Mouse (Mus musculus) midbrain, embryonic 13.5 days (tissue): ENCODE data around the gene Trim8. TPM values are rescaled to one million over a fixed set of nuclear protein-coding genes. Genes with fewer than 3 reads are reported as not detected.

Experiments
- ATAC-seq: fragments of 200-750 bp; cut with Nextera tagmentation; 2 replicates; pipeline ENCODE4 v1.8.0; 2017; ENCODE audit warnings: mild to moderate bottlenecking, moderate TSS enrichment, moderate library complexity
- H3K27ac ChIP-seq: fragments of 300-500 bp; sonication (generic); 2 replicates; pipeline ENCODE4 v1.5.1; 2015; ENCODE audit warnings: inconsistent platforms, mild to moderate bottlenecking, moderate library complexity
- H3K27me3 ChIP-seq: fragments of 300-500 bp; sonication (generic); 2 replicates; pipeline ENCODE4 v1.6.1; 2015; ENCODE audit warnings: mild to moderate bottlenecking, inconsistent platforms
- H3K36me3 ChIP-seq: fragments of 300-500 bp; sonication (generic); 2 replicates; pipeline ENCODE4 v1.6.1; 2015; ENCODE audit warnings: mild to moderate bottlenecking, inconsistent platforms
- H3K4me1 ChIP-seq: fragments of 300-500 bp; sonication (generic); replicated peaks from 2 replicates; pipeline ENCODE4 v1.6.1; 2015; ENCODE audit warnings: inconsistent platforms
- H3K4me2 ChIP-seq: fragments of 300-500 bp; sonication (generic); replicated peaks from 2 replicates; pipeline ENCODE4 v1.6.1; 2015; ENCODE audit warnings: moderate library complexity, mild to moderate bottlenecking, inconsistent platforms
- H3K4me3 ChIP-seq: fragments of 300-500 bp; sonication (generic); replicated peaks from 2 replicates; pipeline ENCODE4 v1.5.1; 2015; ENCODE audit warnings: mild to moderate bottlenecking, inconsistent platforms
- H3K9ac ChIP-seq: fragments of 300-500 bp; sonication (generic); replicated peaks from 2 replicates; pipeline ENCODE4 v1.6.1; 2015; ENCODE audit warnings: mild to moderate bottlenecking, inconsistent platforms
- H3K9me3 ChIP-seq: fragments of 300-500 bp; sonication (generic); 2 replicates; pipeline ENCODE4 v1.6.1; 2016; ENCODE audit warnings: mild to moderate bottlenecking, inconsistent platforms
- WGBS: fragments of 180-500 bp; shearing (Covaris S2); methylation state at CpG from one replicate; pipeline ENCODE4 v1.1.7; 2015; 5-methylcytosine and 5-hydroxymethylcytosine counted together
- polyA plus RNA-seq: library from polyadenylated mRNA; unstranded; fragments of >200 nt; fragmentation: Nextera tagmentation; extraction: Ambion mirVana; gene quantifications from 2 replicates; pipeline ENCODE4 v1.2.1, GENCODE M21; 2015

Trim8 gene
- 27.7 and 33.0 TPM in 2 replicates for polyA plus RNA-seq

GRCm38 (mm10) chr19:46501401-46502068, at the start of gene Trim8:
TSS of gene Trim8 (plus strand) at chr19:46501702.
- H3K36me3 ChIP-seq, result peaks cover 16% of the 10 kb centered on the region; the same call in 1 of the 2 replicates
- H3K4me1 ChIP-seq, result peaks cover 30% of the 10 kb centered on the region
- H3K9ac ChIP-seq, result peak within 1 kb of the TSS; percentile 100
- no peaks in the 10 kb centered on the region for H3K27me3 ChIP-seq
- peak; percentile 47 for ATAC-seq
- peak within 1 kb of the TSS; percentile 98 for H3K4me3 ChIP-seq
- under 1% methylated on average over 47 of the region's 64 CpGs for WGBS
- H3K9me3 ChIP-seq, result no peaks in the 10 kb centered on the region
- peak within 1 kb of the TSS; percentile 91 for H3K4me2 ChIP-seq
- peak within 1 kb of the TSS; percentile 100 for H3K27ac ChIP-seq

GRCm38 (mm10) chr19:46452052-46452827, 49.3 kb upstream of the Trim8 start:
- Histone ChIP-seq H3K9ac (no peak overlapping the region), H3K4me2 (no peak overlapping the region), H3K27ac (peak overlapping the region; percentile 57), H3K4me3 (no peak overlapping the region), H3K36me3 (peaks cover 39% of the 10 kb centered on the region), H3K27me3 (no peaks in the 10 kb centered on the region), H3K4me1 (peaks cover 38% of the 10 kb centered on the region), H3K9me3 (no peaks in the 10 kb centered on the region)
- peak; percentile 66 for ATAC-seq
- whole genome bisulfite sequencing, result 32% methylated on average over 10 of the region's 10 CpGs

GRCm38 (mm10) chr19:46452916-46453315, 48.6 kb upstream of the Trim8 start:
- Histone ChIP-seq H3K36me3 (peaks cover 44% of the 10 kb centered on the region), H3K4me3 (no peak overlapping the region), H3K9me3 (no peaks in the 10 kb centered on the region), H3K4me1 (peaks cover 32% of the 10 kb centered on the region), H3K4me2 (no peak overlapping the region), H3K27ac (no peak overlapping the region), H3K9ac (no peak overlapping the region), H3K27me3 (no peaks in the 10 kb centered on the region)
- 87% methylated on average over 9 of the region's 9 CpGs for WGBS
- no peak for ATAC-seq

DNA sequence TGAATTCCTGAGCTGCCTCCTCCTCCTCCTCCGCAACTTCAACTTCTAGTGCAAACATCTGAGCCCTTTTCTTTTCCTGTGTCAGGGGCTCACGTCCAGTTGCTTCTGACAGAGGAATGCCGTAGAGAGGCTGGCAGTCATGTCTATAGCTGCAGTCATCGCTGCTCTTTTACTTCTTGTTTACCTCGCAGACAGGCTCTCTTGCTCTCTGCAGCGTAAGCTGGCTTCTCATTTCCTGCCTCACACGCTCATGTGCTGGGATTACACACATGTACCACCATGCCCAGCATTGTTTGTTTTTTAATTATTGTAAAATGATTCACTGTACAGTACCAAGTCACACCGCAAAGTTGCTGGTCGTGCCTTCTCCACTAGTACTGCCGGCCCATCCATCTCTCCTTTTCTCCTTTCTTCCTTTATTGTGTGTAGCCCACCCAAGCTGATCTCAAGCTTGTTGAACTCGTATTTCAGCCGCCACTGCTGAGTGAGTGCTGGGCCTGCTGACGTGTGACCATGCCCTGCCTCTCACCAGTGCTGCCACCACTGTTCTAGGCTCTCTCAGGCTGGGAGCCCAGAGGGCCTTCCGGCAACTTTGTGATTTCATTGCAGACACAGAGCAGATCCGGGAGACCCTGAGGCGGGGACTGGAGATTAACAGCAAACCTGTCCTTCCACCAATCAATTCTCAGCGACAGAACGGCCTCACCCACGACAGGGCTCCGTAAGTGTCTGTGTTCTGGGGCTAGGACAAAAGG, 47.2 kb upstream of the Trim8 start:
- Histone ChIP-seq H3K4me3 (no peak overlapping the region), H3K4me2 (no peak overlapping the region), H3K9ac (0 out of 2 replicates have a peak overlapping the region, but pooled peaks have one; percentile 3), H3K4me1 (peaks cover 26% of the 10 kb centered on the region), H3K27ac (peak overlapping the region; percentile 61; the same call in 1 of the 2 replicates), H3K27me3 (no peaks in the 10 kb centered on the region), H3K9me3 (no peaks in the 10 kb centered on the region), H3K36me3 (peaks cover 51% of the 10 kb centered on the region)
- ATAC-seq, result no peak
- WGBS, result 68% methylated on average over 20 of the region's 20 CpGs

- no peak overlapping the region for H3K4me3 ChIP-seq
- H3K9ac ChIP-seq, result 0 out of 2 replicates have a peak overlapping the region, but pooled peaks have one; percentile 3
- H3K9me3 ChIP-seq, result no peaks in the 10 kb centered on the region
- H3K4me2 ChIP-seq, result no peak overlapping the region
- no peaks in the 10 kb centered on the region for H3K27me3 ChIP-seq
- H3K27ac ChIP-seq, result peak overlapping the region; percentile 61; the same call in 1 of the 2 replicates
- peaks cover 58% of the 10 kb centered on the region for H3K36me3 ChIP-seq
- no peak for ATAC-seq
- peaks cover 23% of the 10 kb centered on the region for H3K4me1 ChIP-seq
- WGBS, result 77% methylated on average over 1 of the region's 1 CpGs
These were observed 46.5 kb upstream of the Trim8 start for GRCm38 (mm10) chr19:46455032-46455431.

DNA sequence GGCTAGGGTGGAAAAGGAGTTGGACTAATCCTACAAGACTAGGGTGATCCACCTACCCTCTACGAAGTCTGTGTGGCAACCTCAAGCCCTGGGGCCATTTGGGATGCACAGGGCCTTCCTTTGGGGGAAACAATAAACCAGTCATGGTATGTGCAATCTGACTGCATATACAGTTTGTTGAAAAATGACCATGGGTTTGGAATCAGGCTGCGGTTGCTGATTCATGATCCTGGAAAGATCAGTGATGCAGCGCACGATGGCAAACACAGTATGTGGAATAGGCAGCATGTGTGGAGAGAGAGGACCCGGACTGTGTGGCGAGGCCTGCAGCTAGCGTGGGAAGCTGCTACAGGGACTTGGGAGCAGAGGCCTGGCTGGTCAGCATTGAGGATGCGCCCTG, 45.9 kb upstream of the Trim8 start:
- ATAC-seq, result no peak
- Histone ChIP-seq H3K4me2 (no peak overlapping the region), H3K4me1 (peaks cover 23% of the 10 kb centered on the region), H3K9me3 (no peaks in the 10 kb centered on the region), H3K27ac (0 out of 2 replicates have a peak overlapping the region, but pooled peaks have one; percentile 1), H3K9ac (0 out of 2 replicates have a peak overlapping the region, but pooled peaks have one; percentile 15), H3K36me3 (peaks cover 63% of the 10 kb centered on the region), H3K27me3 (no peaks in the 10 kb centered on the region), H3K4me3 (no peak overlapping the region)
- 96% methylated on average over 8 of the region's 8 CpGs for WGBS

- Histone ChIP-seq H3K27ac (0 out of 2 replicates have a peak overlapping the region, but pooled peaks have one; percentile 1), H3K9ac (0 out of 2 replicates have a peak overlapping the region, but pooled peaks have one; percentile 15), H3K27me3 (no peaks in the 10 kb centered on the region), H3K9me3 (no peaks in the 10 kb centered on the region), H3K4me3 (no peak overlapping the region), H3K36me3 (peaks cover 63% of the 10 kb centered on the region), H3K4me1 (peaks cover 23% of the 10 kb centered on the region), H3K4me2 (no peak overlapping the region)
- ATAC-seq, result no peak
- WGBS, result 90% methylated on average over 5 of the region's 5 CpGs
These were observed 45.3 kb upstream of the Trim8 start for GRCm38 (mm10) chr19:46456018-46456735.

GRCm38 (mm10) chr19:46457798-46458197, 43.7 kb upstream of the Trim8 start:
- Histone ChIP-seq H3K27ac (no peak overlapping the region), H3K9me3 (no peaks in the 10 kb centered on the region), H3K9ac (no peak overlapping the region), H3K4me3 (no peak overlapping the region), H3K36me3 (peaks cover 70% of the 10 kb centered on the region), H3K27me3 (no peaks in the 10 kb centered on the region), H3K4me1 (peaks cover 7% of the 10 kb centered on the region), H3K4me2 (no peak overlapping the region)
- 85% methylated on average over 5 of the region's 5 CpGs for WGBS
- ATAC-seq, result no peak

DNA sequence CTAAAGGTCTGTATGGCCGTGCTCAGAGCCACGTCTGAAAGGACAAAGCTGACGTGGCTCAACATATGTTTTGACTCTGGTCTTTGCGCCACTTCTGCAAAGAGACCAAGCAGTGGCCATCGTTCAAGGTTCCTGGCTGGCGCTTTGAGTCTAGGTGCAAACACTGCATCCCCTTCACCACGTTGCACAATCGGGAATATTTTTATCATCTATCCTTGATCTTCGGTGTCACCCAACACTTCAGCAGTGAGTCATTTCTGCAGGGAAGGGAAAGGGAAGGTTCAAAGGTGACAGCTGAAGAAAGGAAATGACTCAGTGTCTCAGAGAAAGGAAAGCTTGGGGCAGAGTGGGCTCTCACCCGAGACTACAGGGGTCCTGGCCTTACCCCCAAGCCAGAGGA, 42.2 kb upstream of the Trim8 start:
- WGBS, result 88% methylated on average over 10 of the region's 10 CpGs
- H3K9ac ChIP-seq, result no peak overlapping the region
- no peak overlapping the region for H3K4me3 ChIP-seq
- no peaks in the 10 kb centered on the region for H3K9me3 ChIP-seq
- H3K4me2 ChIP-seq, result no peak overlapping the region
- peaks cover 4% of the 10 kb centered on the region; the same call in 1 of the 2 replicates for H3K4me1 ChIP-seq
- no peaks in the 10 kb centered on the region for H3K27me3 ChIP-seq
- no peak overlapping the region for H3K27ac ChIP-seq
- no peak for ATAC-seq
- peaks cover 63% of the 10 kb centered on the region for H3K36me3 ChIP-seq

DNA sequence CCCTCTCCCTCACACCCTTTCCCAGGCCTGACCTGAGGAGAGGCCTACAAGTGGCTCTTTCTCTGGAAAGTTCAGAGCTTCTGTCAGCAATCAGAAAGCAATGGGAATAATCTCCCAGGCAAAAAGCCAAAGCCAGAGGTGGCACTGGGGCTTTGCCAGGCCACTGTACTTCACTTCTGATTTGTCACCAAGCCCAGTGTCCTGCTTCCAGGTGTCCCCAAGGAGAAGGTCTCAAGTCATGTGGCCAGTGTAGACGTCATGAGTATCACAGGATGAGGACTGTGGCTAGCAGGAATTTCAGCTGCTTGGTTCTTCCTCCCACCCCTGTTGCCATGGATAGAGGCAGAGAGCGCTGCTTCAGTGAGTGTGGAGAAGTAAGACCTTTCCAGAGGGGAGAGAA, 41.6 kb upstream of the Trim8 start:
- Histone ChIP-seq H3K27me3 (no peaks in the 10 kb centered on the region), H3K36me3 (peaks cover 57% of the 10 kb centered on the region), H3K4me2 (no peak overlapping the region), H3K9me3 (no peaks in the 10 kb centered on the region), H3K27ac (no peak overlapping the region), H3K9ac (no peak overlapping the region), H3K4me3 (no peak overlapping the region), H3K4me1 (peaks cover 3% of the 10 kb centered on the region; the same call in 1 of the 2 replicates)
- no peak for ATAC-seq
- 87% methylated on average over 2 of the region's 2 CpGs for WGBS

- Histone ChIP-seq H3K36me3 (peaks cover 49% of the 10 kb centered on the region), H3K4me1 (no peaks in the 10 kb centered on the region), H3K27me3 (no peaks in the 10 kb centered on the region), H3K9ac (no peak overlapping the region), H3K4me3 (no peak overlapping the region), H3K27ac (no peak overlapping the region), H3K4me2 (no peak overlapping the region), H3K9me3 (no peaks in the 10 kb centered on the region)
- 94% methylated on average over 3 of the region's 3 CpGs for WGBS
- ATAC-seq, result no peak
These were observed 38.9 kb upstream of the Trim8 start for GRCm38 (mm10) chr19:46462574-46462973.
